Mouse (Mus musculus) hindbrain, embryonic 14.5 days (tissue): ENCODE results near the gene E330017A01Rik. TPM values are rescaled to one million over a fixed set of nuclear protein-coding genes. Genes with fewer than 3 reads are reported as not detected.

ENCODE experiments used
- ATAC-seq: fragments of 200-750 bp; cut with Nextera tagmentation; 2 replicates; pipeline ENCODE4 v1.8.0; 2017; ENCODE audit warnings: moderate number of reproducible peaks, mild to moderate bottlenecking, moderate TSS enrichment, moderate library complexity; ENCODE audit not compliant: low FRiP score
- DNase-seq: peaks from one replicate; pipeline ENCODE4 v3.0.0-alpha.2; 2015; ENCODE audit warnings: low spot score
- H3K27ac ChIP-seq: fragments of 300-500 bp; sonication (generic); 2 replicates; pipeline ENCODE4 v1.5.1; 2014; ENCODE audit warnings: mild to moderate bottlenecking, moderate library complexity
- H3K27me3 ChIP-seq: fragments of 300-500 bp; sonication (generic); 2 replicates; pipeline ENCODE4 v1.6.1; 2014; ENCODE audit warnings: mild to moderate bottlenecking, low read length, mixed read lengths; ENCODE audit not compliant: control insufficient read depth, insufficient read depth
- H3K36me3 ChIP-seq: fragments of 300-500 bp; sonication (generic); replicated peaks from 2 replicates; pipeline ENCODE4 v1.6.1; 2014; ENCODE audit not compliant: control insufficient read depth, insufficient read depth
- H3K4me1 ChIP-seq: fragments of 300-500 bp; sonication (generic); replicated peaks from 2 replicates; pipeline ENCODE4 v1.6.1; 2014; ENCODE audit warnings: antibody characterized with exemption, low read length, mixed read lengths; ENCODE audit not compliant: control insufficient read depth, insufficient read depth
- H3K4me2 ChIP-seq: fragments of 300-500 bp; sonication (generic); replicated peaks from 2 replicates; pipeline ENCODE4 v1.6.1; 2014; ENCODE audit warnings: mild to moderate bottlenecking, moderate library complexity
- H3K4me3 ChIP-seq: fragments of 300-500 bp; sonication (generic); replicated peaks from 2 replicates; pipeline ENCODE4 v1.5.1; 2014; ENCODE audit warnings: mild to moderate bottlenecking, low read length
- H3K9ac ChIP-seq: fragments of 300-500 bp; sonication (generic); 2 replicates; pipeline ENCODE4 v1.6.1; 2014
- H3K9me3 ChIP-seq: fragments of 300-500 bp; sonication (generic); 2 replicates; pipeline ENCODE4 v1.6.1; 2016; ENCODE audit warnings: low read length; ENCODE audit not compliant: control insufficient read depth
- WGBS: fragments of 180-500 bp; shearing (Covaris S2); extraction: QIAGEN DNeasy Blood & Tissue Kit; methylation state at CpG from one replicate; pipeline ENCODE4 v1.1.7; 2014; 5-methylcytosine and 5-hydroxymethylcytosine counted together
- polyA plus RNA-seq: library from polyadenylated mRNA; unstranded; fragments of >200 nt; fragmentation: Nextera tagmentation; extraction: Ambion mirVana; gene quantifications from 2 replicates; pipeline ENCODE4 v1.2.1, GENCODE M21; 2014

Gene E330017A01Rik
- polyA plus RNA-seq, 1 experiment from 2014 or later: not detected

DNA sequence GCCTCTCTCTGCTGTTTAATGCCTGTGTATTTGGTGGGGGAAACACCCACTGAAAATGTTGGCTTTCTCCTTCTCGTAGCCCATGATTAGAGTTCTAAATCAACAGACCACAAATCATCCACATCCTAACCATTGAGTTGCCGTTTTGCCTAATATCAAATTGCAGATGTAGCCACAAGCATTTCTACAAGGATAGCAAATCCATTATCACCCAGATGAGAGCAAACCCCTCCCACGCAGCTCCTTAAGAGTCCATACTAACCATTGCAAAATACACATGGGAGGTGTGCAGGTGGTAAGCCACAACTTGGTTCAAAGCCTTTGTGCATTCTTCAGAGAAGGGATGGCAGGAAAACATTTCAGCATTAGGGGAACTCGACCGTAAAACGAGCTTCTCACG lies 523 bp downstream of the E330017A01Rik start:
- no peaks in the 10 kb centered on the region for H3K36me3 ChIP-seq
- no peak overlapping the region for H3K4me2 ChIP-seq
- WGBS: 90% methylated on average over 7 of the region's 7 CpGs
- no peak overlapping the region for H3K27ac ChIP-seq
- H3K27me3 ChIP-seq: no peaks in the 10 kb centered on the region
- H3K4me3 ChIP-seq: no peak overlapping the region
- H3K9ac ChIP-seq: no peak overlapping the region
- ATAC-seq: no peak
- no peak for DNase-seq
- H3K9me3 ChIP-seq: no peaks in the 10 kb centered on the region
- no peaks in the 10 kb centered on the region for H3K4me1 ChIP-seq

DNA sequence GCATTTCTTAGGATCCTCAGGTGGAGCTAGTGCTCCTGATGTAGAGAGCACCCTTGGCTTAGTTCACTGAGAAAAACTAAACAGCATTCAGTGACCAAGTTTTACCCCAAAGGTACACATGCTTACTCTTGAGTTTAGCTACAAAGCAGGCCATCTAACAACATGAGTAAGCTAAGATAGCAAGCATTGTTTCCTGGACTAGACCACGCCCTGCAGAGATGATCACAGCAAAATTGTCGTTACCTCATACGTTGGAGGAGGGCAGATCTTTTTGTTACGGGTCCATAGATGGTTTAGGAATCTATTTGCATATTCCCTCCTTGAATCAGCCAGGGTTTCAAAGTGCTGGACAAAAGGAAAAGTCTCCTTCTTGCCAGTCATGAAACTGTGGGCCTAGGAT lies 1.1 kb downstream of the E330017A01Rik start:
- no peak for DNase-seq
- WGBS: 83% methylated on average over 4 of the region's 4 CpGs
- H3K4me3 ChIP-seq: no peak overlapping the region
- no peaks in the 10 kb centered on the region for H3K27me3 ChIP-seq
- H3K4me1 ChIP-seq: no peaks in the 10 kb centered on the region
- H3K4me2 ChIP-seq: no peak overlapping the region
- H3K9ac ChIP-seq: no peak overlapping the region
- H3K9me3 ChIP-seq: no peaks in the 10 kb centered on the region
- no peak overlapping the region for H3K27ac ChIP-seq
- no peak for ATAC-seq
- no peaks in the 10 kb centered on the region for H3K36me3 ChIP-seq

DNA sequence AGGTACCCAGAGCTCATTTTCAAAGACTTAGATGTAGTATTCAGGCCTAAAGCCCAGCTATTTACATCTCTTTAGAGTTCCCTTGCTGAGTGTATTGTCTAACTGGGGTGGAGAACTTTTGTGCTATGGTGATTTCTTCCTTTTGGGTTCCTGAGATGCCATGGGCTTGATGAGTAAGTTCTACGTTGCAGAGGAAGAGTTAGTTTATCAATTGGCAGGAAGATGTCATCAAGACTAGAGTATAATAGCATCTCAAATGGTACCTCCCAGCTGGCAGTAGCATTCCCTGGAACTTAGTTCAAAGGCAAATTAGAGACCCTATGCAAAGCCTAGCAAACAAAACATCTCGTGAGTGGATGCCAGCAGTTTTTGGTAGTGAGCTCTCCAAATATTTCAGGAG lies 2.7 kb downstream of the E330017A01Rik start:
- no peaks in the 10 kb centered on the region for H3K4me1 ChIP-seq
- no peak overlapping the region for H3K4me3 ChIP-seq
- H3K27ac ChIP-seq: no peak overlapping the region
- DNase-seq: no peak
- no peak overlapping the region for H3K4me2 ChIP-seq
- no peaks in the 10 kb centered on the region for H3K36me3 ChIP-seq
- H3K9ac ChIP-seq: no peak overlapping the region
- ATAC-seq: no peak
- H3K27me3 ChIP-seq: no peaks in the 10 kb centered on the region
- H3K9me3 ChIP-seq: no peaks in the 10 kb centered on the region
- WGBS: 55% methylated on average over 2 of the region's 2 CpGs

DNA sequence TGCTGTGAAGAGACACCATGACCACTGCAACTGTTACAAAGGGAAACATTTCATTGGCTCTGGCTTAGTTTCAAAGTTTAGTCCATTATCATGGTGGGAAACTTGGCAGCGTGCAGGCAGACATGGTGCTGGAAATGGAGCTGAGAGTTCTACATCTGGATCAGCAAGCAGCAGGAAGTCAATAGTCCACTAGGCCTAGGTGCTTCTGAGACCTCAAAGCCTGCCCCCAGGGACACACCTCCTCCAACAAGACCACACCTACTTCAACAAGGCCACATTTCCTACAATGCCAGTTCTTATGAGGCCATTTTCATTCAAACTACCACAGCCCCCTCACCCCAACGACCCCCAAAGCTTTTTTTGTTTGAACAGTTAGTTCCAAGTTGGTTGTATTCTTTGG lies 8.8 kb downstream of the E330017A01Rik start:
- Histone ChIP-seq H3K27me3 (no peaks in the 10 kb centered on the region), H3K36me3 (no peaks in the 10 kb centered on the region), H3K9me3 (no peaks in the 10 kb centered on the region), H3K27ac (no peak overlapping the region), H3K4me2 (no peak overlapping the region), H3K4me1 (no peaks in the 10 kb centered on the region), H3K4me3 (no peak overlapping the region), H3K9ac (no peak overlapping the region)
- WGBS: 66% methylated on average over 2 of the region's 2 CpGs
- DNase-seq: no peak
- ATAC-seq: no peak

DNA sequence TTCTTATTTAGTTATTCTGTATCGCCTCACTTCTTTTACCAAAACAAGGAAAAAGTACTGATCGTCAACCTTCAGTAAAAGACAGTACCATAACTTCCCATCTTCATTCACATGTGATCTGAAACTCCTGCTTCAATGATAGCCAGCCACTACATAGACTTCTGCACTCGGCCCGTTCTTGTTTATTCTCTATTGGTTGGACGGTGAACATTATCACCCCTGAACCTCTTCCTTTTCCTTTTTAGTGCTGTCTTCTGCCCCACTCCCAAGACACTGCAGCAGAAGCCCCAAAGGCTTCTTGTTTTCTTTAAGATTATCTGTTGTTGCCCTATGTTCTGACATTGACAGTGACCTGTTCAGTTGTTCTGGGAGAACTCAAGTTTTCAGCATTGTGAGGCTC lies 9.6 kb downstream of the E330017A01Rik start:
- DNase-seq (no peak), ATAC-seq (no peak)
- no peaks in the 10 kb centered on the region for H3K9me3 ChIP-seq
- no peaks in the 10 kb centered on the region for H3K4me1 ChIP-seq
- H3K36me3 ChIP-seq: no peaks in the 10 kb centered on the region
- H3K4me2 ChIP-seq: no peak overlapping the region
- no peaks in the 10 kb centered on the region for H3K27me3 ChIP-seq
- no peak overlapping the region for H3K9ac ChIP-seq
- H3K4me3 ChIP-seq: no peak overlapping the region
- no peak overlapping the region for H3K27ac ChIP-seq
- 96% methylated on average over 5 of the region's 5 CpGs for WGBS

DNA sequence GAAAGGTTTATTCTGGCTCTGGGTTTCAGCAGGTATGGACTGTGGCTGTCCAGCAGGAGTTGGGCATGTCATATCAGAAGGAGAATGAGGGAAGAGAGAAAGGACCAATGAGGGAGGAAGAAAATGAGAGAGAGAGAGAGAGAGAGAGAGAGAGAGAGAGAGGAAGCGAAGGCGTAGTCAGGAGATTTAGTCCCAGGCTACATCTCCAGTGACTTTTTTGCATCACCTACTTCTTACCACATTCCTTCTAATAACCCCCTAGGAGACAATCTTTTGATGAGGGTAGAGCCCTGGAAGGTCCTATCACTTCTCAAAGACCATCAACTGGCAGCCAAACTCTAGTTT lies 10.2 kb downstream of the E330017A01Rik start:
- no peak for DNase-seq

DNA sequence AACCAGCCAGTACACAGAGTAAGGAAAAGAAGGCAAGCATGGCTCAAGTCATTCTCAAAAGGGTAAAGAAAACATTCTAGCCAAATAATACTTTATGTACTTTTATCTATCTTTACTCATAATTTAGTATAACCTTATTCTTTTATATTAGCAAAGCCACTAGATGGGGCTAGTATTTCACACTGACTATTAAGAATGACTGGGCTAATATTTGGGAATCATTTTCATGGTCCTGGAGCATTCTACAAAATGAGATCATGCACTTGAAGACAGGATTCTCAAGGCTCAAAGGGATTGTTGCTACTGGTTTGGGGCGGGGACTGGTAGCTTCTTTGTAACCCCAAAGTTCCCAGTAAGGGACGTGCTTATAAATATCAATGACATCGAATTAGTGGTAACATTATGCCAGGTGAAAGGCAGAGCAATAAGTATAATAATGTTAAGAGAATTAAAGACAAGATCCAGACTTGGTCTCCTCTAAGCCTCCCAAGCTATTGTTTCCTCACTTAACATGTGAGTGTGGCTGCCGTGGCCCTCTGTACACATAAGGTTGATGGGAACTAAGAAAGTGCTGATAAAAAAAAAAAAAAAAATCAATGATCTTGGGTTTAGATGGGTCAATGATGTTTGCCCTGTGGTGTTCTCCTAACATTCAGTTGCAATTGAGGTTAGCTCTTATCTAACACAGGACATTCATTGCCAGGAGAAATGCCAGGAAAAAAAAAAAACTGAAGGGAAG lies 10.8 kb downstream of the E330017A01Rik start:
- WGBS: 93% methylated on average over 4 of the region's 4 CpGs
- no peak overlapping the region for H3K9ac ChIP-seq
- ATAC-seq (no peak), DNase-seq (peak; percentile 25)
- H3K9me3 ChIP-seq: no peaks in the 10 kb centered on the region
- no peaks in the 10 kb centered on the region for H3K27me3 ChIP-seq
- no peaks in the 10 kb centered on the region for H3K4me1 ChIP-seq
- H3K4me2 ChIP-seq: no peak overlapping the region
- no peak overlapping the region for H3K4me3 ChIP-seq
- H3K36me3 ChIP-seq: no peaks in the 10 kb centered on the region
- no peak overlapping the region for H3K27ac ChIP-seq

More for the DNA sequence above, 10.2 kb downstream of the E330017A01Rik start:
- no peak overlapping the region for H3K27ac ChIP-seq
- no peak overlapping the region for H3K9ac ChIP-seq
- no peak overlapping the region for H3K4me3 ChIP-seq
- no peaks in the 10 kb centered on the region for H3K27me3 ChIP-seq
- no peak overlapping the region for H3K4me2 ChIP-seq
- H3K9me3 ChIP-seq: no peaks in the 10 kb centered on the region
- 100% methylated on average over 2 of the region's 2 CpGs for WGBS
- H3K4me1 ChIP-seq: no peaks in the 10 kb centered on the region
- no peak for ATAC-seq
- H3K36me3 ChIP-seq: no peaks in the 10 kb centered on the region

DNA sequence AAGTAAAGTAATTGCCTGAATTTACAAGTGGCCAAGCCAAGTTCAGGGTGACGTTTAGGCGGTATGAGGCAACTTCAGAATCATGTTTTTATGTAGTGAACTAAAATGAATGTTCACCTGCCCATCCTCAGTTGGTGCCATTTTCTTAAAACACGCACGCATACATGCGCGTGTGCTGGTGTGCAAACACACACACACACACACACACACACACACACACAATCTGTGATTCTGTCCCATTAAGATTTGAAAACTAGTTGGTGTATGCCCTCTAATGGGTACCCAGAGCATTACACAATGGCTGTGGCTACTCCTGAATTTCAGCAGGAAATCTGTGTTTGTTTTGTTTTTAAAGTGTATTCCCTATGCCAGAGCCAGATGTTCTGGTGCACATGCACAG lies 14.6 kb downstream of the E330017A01Rik start:
- no peaks in the 10 kb centered on the region for H3K27me3 ChIP-seq
- WGBS: 94% methylated on average over 6 of the region's 6 CpGs
- no peak overlapping the region for H3K9ac ChIP-seq
- no peak overlapping the region for H3K4me2 ChIP-seq
- ATAC-seq (no peak), DNase-seq (peak; percentile 65)
- no peak overlapping the region for H3K4me3 ChIP-seq
- H3K9me3 ChIP-seq: no peaks in the 10 kb centered on the region
- H3K4me1 ChIP-seq: no peaks in the 10 kb centered on the region
- no peaks in the 10 kb centered on the region for H3K36me3 ChIP-seq
- no peak overlapping the region for H3K27ac ChIP-seq

DNA sequence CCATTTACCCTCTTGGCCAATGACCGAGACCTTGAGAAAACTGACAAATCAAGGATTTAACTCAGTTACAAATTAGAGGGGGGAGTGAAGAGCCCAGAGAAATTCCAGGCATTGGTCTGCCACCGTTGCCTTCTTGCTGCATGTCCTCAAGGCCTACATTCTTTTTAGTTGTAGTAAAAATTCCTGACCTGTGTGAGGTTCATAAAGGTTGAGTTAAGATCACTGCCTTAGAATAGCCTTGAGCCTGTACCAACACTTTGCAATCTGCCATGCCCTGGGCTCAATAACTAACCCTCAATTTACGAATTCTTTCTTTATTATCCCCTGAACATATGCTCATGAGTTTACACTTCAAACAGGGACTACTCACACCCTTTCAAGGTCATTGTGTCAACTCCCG lies 15.4 kb downstream of the E330017A01Rik start:
- Histone ChIP-seq H3K36me3 (no peaks in the 10 kb centered on the region), H3K27me3 (no peaks in the 10 kb centered on the region), H3K4me3 (no peak overlapping the region), H3K4me2 (no peak overlapping the region), H3K9me3 (no peaks in the 10 kb centered on the region), H3K9ac (no peak overlapping the region), H3K27ac (no peak overlapping the region), H3K4me1 (no peaks in the 10 kb centered on the region)
- WGBS: 87% methylated on average over 4 of the region's 4 CpGs
- no peak for ATAC-seq
- no peak for DNase-seq

DNA sequence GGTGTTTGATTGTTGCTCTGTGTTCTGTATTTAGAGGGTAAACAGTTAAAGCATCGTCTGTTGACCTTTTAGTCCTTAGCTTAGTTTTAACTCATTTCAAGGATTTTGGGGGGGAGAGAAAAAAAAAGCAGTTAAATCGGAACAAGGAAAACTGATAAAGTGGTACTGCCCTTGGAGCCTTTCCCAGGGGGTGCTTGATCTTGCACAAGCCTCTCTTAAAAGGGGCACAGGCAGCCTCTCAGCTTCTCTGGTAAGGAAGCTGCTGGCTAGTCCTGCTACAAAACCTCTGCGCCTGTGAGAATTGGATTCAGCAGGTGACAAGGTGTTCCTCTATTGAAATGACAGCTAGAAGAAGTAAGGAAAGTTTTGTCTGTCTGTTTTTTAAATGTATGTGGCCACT lies 16.2 kb downstream of the E330017A01Rik start:
- Histone ChIP-seq H3K36me3 (no peaks in the 10 kb centered on the region), H3K9ac (no peak overlapping the region), H3K4me2 (no peak overlapping the region), H3K4me1 (no peaks in the 10 kb centered on the region), H3K27me3 (no peaks in the 10 kb centered on the region), H3K27ac (no peak overlapping the region), H3K9me3 (no peaks in the 10 kb centered on the region), H3K4me3 (no peak overlapping the region)
- 88% methylated on average over 3 of the region's 3 CpGs for WGBS
- DNase-seq (no peak), ATAC-seq (no peak)
